Mouse (Mus musculus) C2C12 (cell line): ENCODE results near the gene Mapk7.

Experiments used
- CTCF ChIP-seq: IDR thresholded peaks from one replicate; pipeline ENCODE4 v1.5.1; 2011; ENCODE audit not compliant: control insufficient read depth, insufficient read depth, insufficient read length
- MAX ChIP-seq: IDR thresholded peaks from one replicate; pipeline ENCODE4 v1.6.1; 2011; ENCODE audit warnings: mild to moderate bottlenecking, control low read depth
- MYOD1 ChIP-seq: IDR thresholded peaks from one replicate; pipeline ENCODE4 v1.6.1; 2011; ENCODE audit warnings: low read depth; ENCODE audit not compliant: control insufficient read depth, insufficient read length
- MYOG ChIP-seq: IDR thresholded peaks from one replicate; pipeline ENCODE4 v1.6.1; 2011; ENCODE audit not compliant: control insufficient read depth, insufficient read length; ENCODE audit errors: extremely low read depth
- USF1 ChIP-seq: IDR thresholded peaks from one replicate; pipeline ENCODE4 v1.6.1; 2011; ENCODE audit warnings: low read depth, mild to moderate bottlenecking, control low read depth, moderate library complexity

- TF ChIP-seq CTCF = no peak
- TF ChIP-seq USF1 = no peak
- no peak for TF ChIP-seq MYOG
- TF ChIP-seq MAX = no peak
- TF ChIP-seq MYOD1 = no peak
Measured at GRCm38 (mm10) chr11:61492749-61493401, 1.3 kb downstream of the Mapk7 start.
